Mouse (Mus musculus): ENCODE results near the gene E2f6. TPM values are rescaled to one million over a fixed set of nuclear protein-coding genes. Genes with fewer than 3 reads are reported as not detected.

Gene E2f6
- total RNA-seq, 1 experiment from 2014 or later = 54.0 TPM

DNA sequence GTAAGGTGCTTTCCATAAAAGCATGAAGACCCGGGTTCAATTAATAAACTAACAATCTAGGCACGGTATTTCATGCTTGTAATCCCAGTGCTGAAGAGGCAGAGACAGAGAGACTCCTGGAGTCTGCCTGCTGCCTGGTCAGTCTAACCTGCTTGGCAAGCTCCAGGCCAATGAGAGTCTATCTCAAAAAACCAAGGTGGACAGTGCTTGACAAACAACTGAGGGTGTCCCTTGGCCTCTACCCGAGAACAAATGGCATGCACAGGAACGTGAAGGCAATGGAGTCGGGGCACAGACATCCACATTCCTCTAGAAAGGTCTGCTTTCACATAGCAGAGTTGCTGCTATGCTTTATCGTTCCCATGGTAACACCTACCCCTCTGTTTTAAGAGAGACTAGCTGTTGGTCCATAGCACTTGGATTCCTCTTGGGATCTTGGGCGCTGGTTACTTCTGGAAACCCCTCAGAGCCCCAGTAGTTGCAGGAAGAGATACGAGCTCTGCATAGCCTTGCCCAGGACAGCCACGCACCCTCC, 59.2 kb downstream of the E2f6 start:
- no peak for ATAC-seq (replicated peaks; ENCODE audit: low read depth, poor library complexity, severe bottlenecking)

DNA sequence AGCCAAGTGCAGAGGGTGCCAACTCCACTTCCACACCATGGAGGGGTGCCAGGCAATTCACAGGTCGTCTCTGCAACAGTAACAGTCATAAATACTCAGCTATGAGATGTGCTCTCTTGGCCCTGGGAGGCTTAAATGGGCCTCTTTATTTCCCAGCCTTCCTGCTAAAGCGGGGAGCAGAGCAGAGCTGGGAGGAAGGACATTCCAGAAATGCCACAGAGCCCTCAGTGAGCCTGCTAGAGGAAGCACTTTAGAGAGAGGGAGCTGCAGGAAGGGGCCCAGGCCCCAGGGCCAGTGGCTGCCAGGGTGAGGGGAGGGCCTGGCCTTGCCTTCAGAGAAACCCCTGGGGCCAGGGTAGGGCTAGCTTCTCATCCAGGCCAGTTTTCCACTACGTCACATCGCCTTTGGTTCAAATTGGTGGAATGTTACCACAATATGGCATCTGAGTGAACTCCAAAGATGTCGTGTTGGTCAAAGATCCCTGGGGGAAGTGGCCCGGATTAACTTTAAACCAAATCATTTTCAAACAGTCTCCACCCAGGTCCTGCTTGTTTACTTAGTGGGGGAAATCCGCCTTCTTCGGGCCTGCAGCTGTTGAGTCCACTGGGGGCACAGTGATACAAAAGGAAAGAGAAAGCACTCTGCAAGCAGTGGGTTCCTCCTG, 59.8 kb downstream of the E2f6 start:
- ATAC-seq (replicated peaks; ENCODE audit: low read depth, poor library complexity, severe bottlenecking) = no peak

GRCm38 (mm10) chr12:16872006-16872405, 61.2 kb downstream of the E2f6 start:
- ATAC-seq (replicated peaks; ENCODE audit: low read depth, poor library complexity, severe bottlenecking) = no peak

GRCm38 (mm10) chr12:16872926-16873464, 62.2 kb downstream of the E2f6 start:
- ATAC-seq (replicated peaks; ENCODE audit: low read depth, poor library complexity, severe bottlenecking) = no peak

GRCm38 (mm10) chr12:16873549-16873948, 62.8 kb downstream of the E2f6 start:
- ATAC-seq (replicated peaks; ENCODE audit: low read depth, poor library complexity, severe bottlenecking) = no peak

DNA sequence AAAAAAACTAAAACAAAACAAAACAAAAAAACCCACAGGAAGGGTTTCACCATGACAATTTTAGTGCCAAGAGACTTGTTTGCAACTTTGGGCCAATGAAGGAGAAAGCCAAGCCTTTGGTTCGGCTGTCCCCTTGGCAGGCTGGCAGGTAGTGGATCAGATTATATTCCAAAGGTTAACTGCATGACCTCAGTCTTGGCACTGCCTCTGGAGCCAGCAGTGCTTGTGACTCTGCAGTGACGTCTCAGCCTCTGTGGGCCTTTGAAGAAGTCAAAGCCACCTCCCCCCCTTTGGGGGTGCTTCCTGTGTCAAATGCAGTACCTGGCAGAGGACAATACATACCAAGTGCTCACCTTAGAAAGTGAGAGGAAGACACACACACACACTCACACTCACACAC, 63.3 kb downstream of the E2f6 start:
- ATAC-seq (replicated peaks; ENCODE audit: low read depth, poor library complexity, severe bottlenecking) = no peak

DNA sequence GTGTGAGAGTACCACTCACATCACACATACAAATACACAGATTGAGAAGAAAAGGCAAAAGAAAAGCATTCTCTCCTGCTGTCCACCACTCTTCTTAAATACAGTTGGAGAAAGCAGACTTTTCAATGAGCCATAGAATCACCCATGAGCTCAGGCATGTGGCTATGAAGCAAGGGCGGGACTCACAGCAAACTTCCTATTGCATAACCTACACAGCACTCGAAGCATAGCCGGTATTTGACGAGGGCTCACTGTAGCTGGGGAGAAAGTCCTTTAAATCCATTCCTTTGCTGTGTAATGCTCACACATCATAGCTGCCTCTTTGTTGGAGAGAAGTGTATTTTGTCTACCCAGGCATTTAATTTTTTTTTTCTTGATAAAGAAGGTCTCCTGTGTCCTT, 64.5 kb downstream of the E2f6 start:
- ATAC-seq (replicated peaks; ENCODE audit: low read depth, poor library complexity, severe bottlenecking) = peak; percentile 65

- peak; percentile 16 for ATAC-seq (replicated peaks; ENCODE audit: low read depth, poor library complexity, severe bottlenecking)
Measured at GRCm38 (mm10) chr12:16875678-16876077, 64.9 kb downstream of the E2f6 start.

- no peak for ATAC-seq (replicated peaks; ENCODE audit: low read depth, poor library complexity, severe bottlenecking)
Measured at GRCm38 (mm10) chr12:16876667-16877066, 65.9 kb downstream of the E2f6 start.

- ATAC-seq (replicated peaks; ENCODE audit: low read depth, poor library complexity, severe bottlenecking) = no peak
Measured at GRCm38 (mm10) chr12:16877141-16877540, 66.4 kb downstream of the E2f6 start.

DNA sequence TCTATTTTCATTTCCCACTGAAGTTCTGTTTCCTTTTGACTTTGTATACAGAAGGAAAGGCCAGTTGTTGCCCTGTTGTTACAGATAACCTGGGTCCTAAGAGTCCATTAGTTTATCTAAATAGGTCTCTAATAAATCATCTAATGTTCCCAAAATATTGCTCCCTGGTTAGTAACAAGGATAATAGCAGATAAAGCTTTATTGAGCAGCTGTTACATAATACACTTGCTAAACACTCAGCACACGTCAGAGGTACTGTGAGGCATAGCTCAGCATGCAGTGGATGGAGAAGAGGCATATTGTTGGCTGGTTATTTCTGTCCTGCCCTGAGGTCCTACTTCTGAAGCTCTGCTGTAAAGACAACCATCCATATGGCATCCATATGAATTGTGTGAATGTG, 66.9 kb downstream of the E2f6 start:
- no peak for ATAC-seq (replicated peaks; ENCODE audit: low read depth, poor library complexity, severe bottlenecking)

DNA sequence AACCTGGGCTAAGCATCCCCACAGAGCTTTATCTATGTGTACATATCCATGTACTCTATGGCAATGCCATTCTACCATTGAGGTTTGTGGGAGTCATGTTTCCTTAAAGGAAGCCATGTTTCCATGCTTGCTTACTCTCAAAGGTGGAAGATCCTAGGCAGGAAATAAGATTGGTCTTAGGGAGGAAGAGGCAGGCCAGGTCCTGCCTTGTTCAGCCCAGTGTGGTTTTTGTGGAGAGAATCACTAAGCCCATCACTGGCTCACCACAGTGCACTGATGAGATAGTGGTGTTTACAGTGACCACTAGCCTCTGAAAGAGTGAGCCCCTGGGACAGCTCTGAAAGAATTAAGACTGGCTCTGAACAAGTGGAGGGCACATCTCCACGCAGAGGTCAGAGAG, 68.6 kb downstream of the E2f6 start:
- ATAC-seq (replicated peaks; ENCODE audit: low read depth, poor library complexity, severe bottlenecking) = peak; percentile 55

GRCm38 (mm10) chr12:16880077-16880476, 69.3 kb downstream of the E2f6 start:
- ATAC-seq (replicated peaks; ENCODE audit: low read depth, poor library complexity, severe bottlenecking) = no peak

- no peak for ATAC-seq (replicated peaks; ENCODE audit: low read depth, poor library complexity, severe bottlenecking)
Measured at GRCm38 (mm10) chr12:16882442-16882841, 71.7 kb downstream of the E2f6 start.

- no peak for ATAC-seq (replicated peaks; ENCODE audit: low read depth, poor library complexity, severe bottlenecking)
Measured at GRCm38 (mm10) chr12:16883111-16883510, 72.3 kb downstream of the E2f6 start.

DNA sequence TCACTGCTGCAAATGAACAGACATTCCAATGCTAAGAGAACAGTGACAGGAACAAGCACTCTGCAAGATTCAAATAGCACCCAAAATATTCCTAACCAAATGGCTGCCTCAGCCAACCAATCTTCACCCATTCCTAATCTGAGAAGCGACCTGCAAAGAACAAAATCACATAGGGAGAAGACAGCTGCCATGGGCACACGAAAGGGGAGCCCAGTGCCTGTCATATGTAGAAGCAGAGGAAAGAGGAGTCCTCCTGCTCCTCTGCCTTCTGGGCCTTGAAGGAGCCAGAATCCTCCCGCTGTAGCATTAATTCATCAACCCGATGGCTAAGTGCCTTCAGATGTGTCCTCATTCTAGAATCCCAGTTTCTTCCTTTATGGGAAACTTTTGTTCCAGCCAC, 73.8 kb downstream of the E2f6 start:
- no peak for ATAC-seq (replicated peaks; ENCODE audit: low read depth, poor library complexity, severe bottlenecking)

DNA sequence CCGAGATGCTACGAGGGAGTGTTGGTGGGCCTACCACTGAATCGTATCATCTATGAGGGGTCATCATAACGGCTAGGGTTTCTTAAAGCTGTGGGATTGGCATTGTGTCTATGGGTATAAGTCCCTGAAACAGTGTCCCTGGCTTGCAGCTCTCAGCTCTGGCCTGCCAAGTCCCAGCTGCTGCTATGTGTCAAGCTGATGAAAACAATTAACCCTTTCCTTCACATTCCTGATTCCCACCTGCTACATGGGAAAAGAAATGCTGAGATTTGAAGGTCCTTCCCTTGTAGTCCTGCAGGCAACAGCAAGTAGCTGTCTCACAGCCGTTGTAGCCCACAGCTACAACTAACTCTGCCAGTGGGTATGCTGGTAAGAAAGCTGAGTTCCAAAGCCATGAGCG, 75.6 kb downstream of the E2f6 start:
- no peak for ATAC-seq (replicated peaks; ENCODE audit: low read depth, poor library complexity, severe bottlenecking)

Other genes starting within 250 kb of the E2f6 start
- gene Lpin1, start 200.0 kb upstream of the E2f6 start, total RNA-seq (2017) = 11.6 and 15.3 TPM in 2 replicates
- not detected in 2 replicates for gene Ntsr2, start 157.6 kb upstream of the E2f6 start, total RNA-seq (2017)
- 0.05 TPM in 1 of 2 replicates, not detected in the other for gene Greb1, start 10.1 kb upstream of the E2f6 start, total RNA-seq (2017)
- 78.2 and 80.4 TPM in 2 replicates for gene Rock2, start 83.9 kb downstream of the E2f6 start, total RNA-seq (2017)
- 14.1 and 17.2 TPM in 2 replicates for gene Pqlc3, start 189.4 kb downstream of the E2f6 start, total RNA-seq (2017)
- 0.87 TPM in 1 of 2 replicates, not detected in the other for gene 2410004P03Rik, start 200.8 kb downstream of the E2f6 start, total RNA-seq (2017)